Mouse (Mus musculus): ENCODE data around the gene Crybb1.

Gene Crybb1

GRCm38 (mm10) chr5:112255426-112255825 lies at the start of gene Crybb1:
Gene Crybb1 (plus strand): TSS chr5:112255815.
- no peak for DNase-seq

- no peak for DNase-seq
Measured at GRCm38 (mm10) chr5:112206543-112207255, 48.9 kb upstream of the Crybb1 start.

GRCm38 (mm10) chr5:112208321-112208720 lies 47.3 kb upstream of the Crybb1 start:
- DNase-seq = no peak

- peak; percentile 64 for DNase-seq
Measured at GRCm38 (mm10) chr5:112210104-112210503, 45.5 kb upstream of the Crybb1 start.

GRCm38 (mm10) chr5:112211911-112212310 lies 43.7 kb upstream of the Crybb1 start:
- no peak for DNase-seq

- no peak for DNase-seq
Measured at GRCm38 (mm10) chr5:112212711-112213264, 42.8 kb upstream of the Crybb1 start.

GRCm38 (mm10) chr5:112213331-112214240 lies 42.0 kb upstream of the Crybb1 start:
- DNase-seq = peak; percentile 38

- peak; percentile 84 for DNase-seq
Measured at GRCm38 (mm10) chr5:112214419-112214818, 41.2 kb upstream of the Crybb1 start.

GRCm38 (mm10) chr5:112215291-112215751 lies 40.3 kb upstream of the Crybb1 start:
- DNase-seq = peak; percentile 64

- no peak for DNase-seq
Measured at GRCm38 (mm10) chr5:112215801-112216251, 39.8 kb upstream of the Crybb1 start.

- no peak for DNase-seq
Measured at GRCm38 (mm10) chr5:112216335-112216734, 39.3 kb upstream of the Crybb1 start.

GRCm38 (mm10) chr5:112217031-112217430 lies 38.6 kb upstream of the Crybb1 start:
- DNase-seq = peak; percentile 34

- no peak for DNase-seq
Measured at GRCm38 (mm10) chr5:112218679-112219078, 36.9 kb upstream of the Crybb1 start.

- no peak for DNase-seq
Measured at GRCm38 (mm10) chr5:112219398-112219797, 36.2 kb upstream of the Crybb1 start.

GRCm38 (mm10) chr5:112220203-112220602 lies 35.4 kb upstream of the Crybb1 start:
- DNase-seq = no peak

- no peak for DNase-seq
Measured at GRCm38 (mm10) chr5:112225591-112225990, 30.0 kb upstream of the Crybb1 start.

GRCm38 (mm10) chr5:112227354-112227753 lies 28.3 kb upstream of the Crybb1 start:
- DNase-seq = peak; percentile 70

GRCm38 (mm10) chr5:112227898-112228239 lies 27.7 kb upstream of the Crybb1 start:
- no peak for DNase-seq

- peak; percentile 78 for DNase-seq
Measured at GRCm38 (mm10) chr5:112228240-112229076, 27.2 kb upstream of the Crybb1 start.

- DNase-seq = no peak
Measured at GRCm38 (mm10) chr5:112235806-112236205, 19.8 kb upstream of the Crybb1 start.

- DNase-seq = no peak
Measured at GRCm38 (mm10) chr5:112236631-112237030, 19.0 kb upstream of the Crybb1 start.

- DNase-seq = no peak
Measured at GRCm38 (mm10) chr5:112237439-112237838, 18.2 kb upstream of the Crybb1 start.
